Mouse (Mus musculus): ENCODE measurements at regions not wholly inside any gene's neighbourhood (a gene's known extent, or its start where the extent isn't known, plus 50 kb on each side); places are given as distances from the start of the nearest gene placed in this dataset.
"Not testable (repeated sequence)": the region's sequence is repeated elsewhere in the genome, so short reads cannot be mapped to it uniquely, and the experiment has no call there.

DNA sequence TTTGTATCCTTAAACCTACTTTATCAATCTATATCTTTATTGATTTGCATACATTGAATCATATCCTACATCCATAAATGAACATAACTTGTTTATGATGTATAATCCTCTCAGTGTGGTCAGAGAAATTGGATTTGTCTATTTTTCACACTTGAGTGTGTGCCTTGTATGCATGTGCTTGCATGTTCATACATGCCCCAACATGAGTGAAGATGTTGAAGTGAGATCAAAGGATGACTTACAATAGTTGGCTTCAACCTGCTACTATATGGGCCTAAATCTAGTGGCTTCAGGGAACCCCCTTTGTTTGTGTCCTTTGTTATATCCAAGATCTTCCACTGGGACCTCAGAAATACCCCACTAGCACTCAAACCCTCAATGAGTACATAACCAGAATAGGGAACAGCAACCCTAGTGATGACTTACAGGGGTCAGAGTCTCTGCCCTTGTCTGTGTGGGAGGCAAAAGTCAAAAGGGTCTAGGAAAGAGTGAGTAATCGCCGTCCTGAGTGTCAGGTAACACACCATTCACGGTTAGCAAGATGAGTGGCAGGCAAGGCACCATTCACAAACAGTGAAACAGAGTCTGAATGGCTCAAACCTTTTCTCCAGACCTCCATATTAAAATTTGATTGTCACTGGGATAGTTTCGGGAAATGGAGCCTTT is 236.3 kb downstream of the Lpin1 start:
- DNase-seq (ENCODE audit: low spot score in 2 of 2): no peak

DNA sequence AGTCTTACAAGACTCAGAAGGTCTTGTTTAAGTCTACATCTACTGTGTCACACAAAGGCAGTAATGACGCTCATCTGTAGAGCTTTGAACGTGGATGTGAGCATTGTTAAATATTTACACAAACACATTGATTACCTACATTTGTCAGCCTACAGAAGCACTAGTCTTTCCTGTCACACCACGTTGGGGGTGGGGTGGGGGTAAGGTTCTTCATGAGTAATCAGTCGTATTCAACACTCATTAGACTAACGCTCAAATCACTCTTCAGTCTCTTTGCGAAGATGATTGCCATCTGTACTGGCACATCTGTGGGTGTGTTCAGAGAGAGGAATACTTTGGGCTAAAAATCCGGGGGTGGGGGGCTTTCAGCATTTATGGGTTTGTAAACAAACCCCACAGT is 240.7 kb downstream of the Lpin1 start:
- no peak for DNase-seq (ENCODE audit: low spot score in 2 of 2)

DNA sequence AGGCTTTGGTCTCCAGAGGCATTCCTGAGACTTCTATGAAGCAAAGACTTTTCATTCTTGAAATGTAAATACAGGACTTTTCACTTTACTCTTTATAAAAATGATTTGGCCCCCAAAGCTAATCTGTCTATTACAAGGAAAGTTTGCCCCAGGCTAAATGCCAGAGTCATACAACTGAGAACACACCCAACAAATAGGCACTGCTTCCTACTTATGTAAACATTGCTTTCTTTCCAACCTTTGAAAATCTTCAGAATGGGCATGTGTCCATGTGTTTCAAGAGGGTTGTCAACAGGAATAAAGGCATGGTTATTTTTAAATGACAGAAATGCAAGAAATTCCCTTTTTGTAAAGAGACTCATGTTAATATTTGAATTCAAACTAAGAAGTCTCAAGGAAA is 248.4 kb downstream of the Lpin1 start:
- DNase-seq (ENCODE audit: low spot score in 2 of 2): no peak

DNA sequence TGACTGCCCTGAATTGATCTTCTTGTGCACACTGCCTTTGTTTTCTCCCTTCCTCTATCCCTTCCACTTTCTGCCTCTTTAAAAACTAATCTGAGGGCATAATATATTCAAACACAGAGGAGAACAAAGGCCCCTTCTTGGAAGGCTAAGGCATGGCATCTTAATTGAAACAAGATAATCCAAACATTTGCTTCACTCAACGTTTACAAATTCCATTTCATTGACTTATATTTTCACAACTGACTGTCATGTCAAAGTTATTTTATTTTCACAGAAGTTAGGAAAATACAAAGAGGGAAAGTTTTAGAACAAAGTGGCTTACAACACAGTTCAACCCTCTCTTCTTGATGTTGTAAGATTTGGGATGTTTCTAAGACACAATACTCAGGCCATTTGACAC is 251.9 kb downstream of the Lpin1 start:
- DNase-seq (ENCODE audit: low spot score in 2 of 2): no peak

DNA sequence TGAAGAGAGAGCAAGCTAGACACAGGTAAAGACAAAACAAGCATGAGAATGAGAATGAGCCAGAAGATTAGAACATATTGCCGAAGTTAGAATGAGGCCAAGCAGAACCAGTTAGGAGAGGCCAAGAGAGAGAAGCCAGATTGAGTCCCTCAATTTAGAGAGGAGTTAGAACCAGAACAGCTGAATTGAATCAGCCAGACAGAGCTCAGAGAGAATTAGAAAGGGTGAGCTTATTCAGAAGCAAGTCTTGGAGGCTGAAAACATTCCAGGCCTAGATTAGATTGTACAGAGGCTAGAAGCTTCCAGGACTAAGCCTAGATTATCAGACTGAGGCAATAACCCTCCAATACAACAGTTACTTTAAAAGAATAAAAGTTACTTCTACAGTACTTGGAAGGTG is 256.1 kb downstream of the Lpin1 start:
- DNase-seq (ENCODE audit: low spot score in 2 of 2): no peak

DNA sequence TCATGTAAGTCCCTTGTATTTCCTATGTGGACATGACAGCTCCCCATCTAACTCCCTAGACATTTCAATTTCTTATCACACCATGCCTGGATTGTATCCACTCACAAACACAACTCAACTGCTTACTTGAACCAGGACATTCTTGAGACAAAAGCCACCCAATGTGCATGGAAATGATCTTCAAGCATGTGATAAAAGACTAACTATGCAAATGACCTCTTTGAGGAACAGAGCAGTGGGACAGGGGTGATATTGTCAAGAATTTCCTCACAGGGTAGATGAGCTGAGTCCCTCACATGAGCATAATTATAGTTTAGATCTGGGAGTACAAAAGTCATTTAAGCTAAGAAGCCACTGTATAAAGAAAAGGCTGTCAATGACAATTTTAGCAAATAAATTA is 259.0 kb downstream of the Lpin1 start:
- DNase-seq (ENCODE audit: low spot score in 2 of 2): peak; percentile 15 to 23

DNA sequence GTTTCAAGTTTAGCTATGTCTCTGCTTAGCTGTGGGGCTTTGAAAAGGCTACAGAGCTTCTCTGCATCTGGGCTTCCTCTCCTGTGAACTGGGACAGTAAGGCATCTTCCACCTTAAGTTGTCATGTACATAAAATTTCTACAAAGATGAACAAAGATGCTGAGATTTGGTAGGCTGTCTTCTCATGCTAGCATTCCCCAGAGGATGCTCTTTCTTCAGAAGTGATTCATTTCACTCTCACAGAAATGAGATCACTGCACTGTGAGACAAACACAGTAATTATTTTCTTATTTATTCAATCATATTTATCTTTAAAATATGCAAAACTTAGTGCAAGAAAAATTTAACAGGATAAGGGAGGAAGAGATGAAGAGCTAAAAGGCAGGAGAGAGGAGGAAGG is 261.5 kb downstream of the Lpin1 start:
- DNase-seq (ENCODE audit: low spot score in 2 of 2): no peak

DNA sequence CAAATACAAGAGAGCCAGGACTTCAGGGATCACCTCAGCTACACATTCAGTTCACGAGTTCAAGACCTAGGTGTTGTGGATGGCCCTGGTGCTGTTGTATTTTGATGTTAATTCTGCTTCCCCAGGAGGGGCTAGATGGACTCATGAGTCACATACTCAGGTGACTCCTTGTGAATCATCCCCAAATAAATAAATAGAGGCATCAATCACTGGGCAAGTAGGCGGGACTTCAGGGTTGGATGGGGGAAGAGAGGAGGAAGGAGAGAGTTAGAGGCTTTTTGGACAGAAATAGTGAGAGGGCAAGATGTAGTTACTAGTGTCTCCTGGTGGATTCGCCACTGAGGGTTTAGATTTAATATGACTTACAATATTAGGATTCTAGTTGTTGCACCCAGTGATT is 266.7 kb downstream of the Lpin1 start:
- DNase-seq (ENCODE audit: low spot score in 2 of 2): no peak

DNA sequence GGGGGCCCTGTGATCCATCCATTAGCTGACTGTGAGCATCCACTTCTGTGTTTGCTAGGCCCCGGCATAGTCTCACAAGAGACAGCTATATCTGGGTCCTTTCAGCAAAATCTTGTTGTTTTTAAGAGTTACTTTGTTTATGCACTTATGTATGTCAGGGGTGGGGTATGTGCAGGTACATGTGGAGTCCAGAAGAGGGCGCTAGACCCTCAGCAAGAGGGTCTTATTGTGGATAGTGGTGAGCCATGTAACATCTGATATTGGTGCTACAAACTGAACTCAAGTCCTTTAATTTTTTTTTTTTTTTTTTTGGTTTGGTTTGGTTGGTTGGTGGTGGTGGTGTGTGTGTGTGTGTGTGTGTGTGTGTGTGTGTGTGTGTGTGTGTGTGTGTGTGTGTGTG is 268.7 kb downstream of the Lpin1 start:
- not testable (repeated sequence) for DNase-seq (ENCODE audit: low spot score in 2 of 2)

DNA sequence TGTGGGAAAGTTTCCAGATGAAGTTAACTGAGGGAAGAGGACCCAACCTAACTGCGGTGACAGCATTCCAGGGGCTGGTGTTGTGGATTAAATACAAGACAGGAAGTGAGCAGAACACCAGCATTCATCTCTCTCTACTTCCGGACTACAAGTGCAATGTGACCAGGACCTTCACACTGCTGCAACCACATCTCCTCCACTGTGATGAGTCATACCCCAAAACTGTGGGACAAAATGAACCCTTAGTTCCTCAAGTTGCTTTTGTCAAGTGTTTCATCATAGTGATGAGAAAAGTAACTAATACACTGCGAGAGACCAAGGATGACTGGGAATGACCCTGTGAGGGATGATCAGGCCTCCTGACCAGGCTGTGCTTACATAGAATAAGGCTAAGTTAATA is 279.3 kb downstream of the Lpin1 start:
- no peak for DNase-seq (ENCODE audit: low spot score in 2 of 2)

DNA sequence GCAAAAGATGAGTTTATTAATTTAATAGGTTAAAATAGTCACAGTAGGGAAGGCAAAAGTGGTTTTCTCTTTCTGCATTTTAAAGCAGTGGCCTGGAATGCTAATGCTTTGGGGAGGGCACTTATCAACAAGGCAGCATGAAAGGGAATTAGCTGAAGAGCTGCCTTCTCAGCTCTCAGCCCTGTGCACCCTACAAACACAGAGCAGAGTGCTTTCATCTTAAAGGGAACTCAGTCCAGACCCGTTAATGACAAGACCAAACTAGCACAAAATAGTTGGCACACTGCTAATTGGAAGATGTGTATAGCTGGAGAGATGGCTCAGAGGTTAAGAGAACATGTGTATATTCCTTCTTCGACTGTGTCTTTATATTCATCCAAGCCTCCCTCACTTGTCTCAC is 281.6 kb downstream of the Lpin1 start:
- DNase-seq (ENCODE audit: low spot score in 2 of 2): no peak

DNA sequence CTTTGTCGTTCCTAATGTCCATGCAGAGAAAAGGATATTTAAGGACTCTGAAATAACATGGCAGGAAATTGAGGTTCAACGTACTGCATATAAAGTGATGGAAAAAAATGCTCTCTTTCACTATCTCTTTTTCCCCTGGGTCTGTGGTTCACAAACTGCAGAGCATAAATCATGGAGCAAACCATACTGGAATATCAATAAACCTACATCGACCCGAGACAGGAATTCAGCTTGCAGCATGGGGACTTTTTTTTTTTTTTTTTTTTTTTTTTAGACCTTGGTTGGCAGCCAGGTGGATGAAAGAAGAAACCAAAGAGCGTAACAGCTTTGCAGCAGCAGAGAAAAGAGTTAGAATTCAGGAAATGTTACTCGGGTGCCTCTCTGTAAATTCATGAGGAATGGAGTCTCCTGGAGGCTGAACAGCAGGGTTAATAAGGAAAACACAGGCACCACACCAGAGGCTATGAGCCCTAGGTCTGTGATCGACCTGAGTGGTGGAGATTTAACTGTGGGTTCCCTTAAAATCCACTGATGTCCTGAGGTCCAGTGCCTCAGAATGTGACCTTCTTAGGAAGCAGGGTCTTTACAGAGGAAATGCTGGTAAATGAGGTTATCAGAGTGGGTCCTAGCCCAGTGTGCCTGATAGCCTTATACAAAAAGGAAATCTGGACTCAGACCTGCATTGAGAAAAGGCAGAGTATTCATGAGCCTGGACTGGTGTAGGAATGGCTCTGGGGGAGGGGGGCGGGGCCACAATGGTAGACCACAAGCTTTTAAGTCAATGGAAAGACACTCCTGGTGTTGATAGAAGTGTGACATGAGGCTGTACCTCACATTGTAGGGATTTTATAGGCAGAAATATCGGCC is 290.0 kb downstream of the Lpin1 start:
- no peak for DNase-seq (ENCODE audit: low spot score in 2 of 2)

DNA sequence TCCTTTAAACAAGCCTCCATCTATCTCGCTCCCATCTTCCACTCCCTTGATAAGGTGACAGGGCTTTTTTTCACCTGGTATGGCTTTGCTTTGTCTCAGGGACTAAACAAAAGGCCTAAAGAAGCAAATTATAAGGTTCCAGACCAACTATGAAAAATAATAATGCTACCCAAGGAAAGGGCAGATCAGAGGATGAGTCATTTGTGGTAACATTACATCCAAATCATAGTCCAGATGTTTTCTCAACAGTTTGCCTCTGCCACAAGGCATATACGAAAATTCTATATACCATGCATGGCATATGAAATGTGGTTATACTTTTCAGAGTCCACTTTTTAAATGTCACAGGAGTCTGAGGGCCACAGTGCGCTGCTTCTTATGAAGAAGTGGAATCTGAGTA is 302.7 kb downstream of the Lpin1 start:
- DNase-seq (ENCODE audit: low spot score in 2 of 2): no peak

DNA sequence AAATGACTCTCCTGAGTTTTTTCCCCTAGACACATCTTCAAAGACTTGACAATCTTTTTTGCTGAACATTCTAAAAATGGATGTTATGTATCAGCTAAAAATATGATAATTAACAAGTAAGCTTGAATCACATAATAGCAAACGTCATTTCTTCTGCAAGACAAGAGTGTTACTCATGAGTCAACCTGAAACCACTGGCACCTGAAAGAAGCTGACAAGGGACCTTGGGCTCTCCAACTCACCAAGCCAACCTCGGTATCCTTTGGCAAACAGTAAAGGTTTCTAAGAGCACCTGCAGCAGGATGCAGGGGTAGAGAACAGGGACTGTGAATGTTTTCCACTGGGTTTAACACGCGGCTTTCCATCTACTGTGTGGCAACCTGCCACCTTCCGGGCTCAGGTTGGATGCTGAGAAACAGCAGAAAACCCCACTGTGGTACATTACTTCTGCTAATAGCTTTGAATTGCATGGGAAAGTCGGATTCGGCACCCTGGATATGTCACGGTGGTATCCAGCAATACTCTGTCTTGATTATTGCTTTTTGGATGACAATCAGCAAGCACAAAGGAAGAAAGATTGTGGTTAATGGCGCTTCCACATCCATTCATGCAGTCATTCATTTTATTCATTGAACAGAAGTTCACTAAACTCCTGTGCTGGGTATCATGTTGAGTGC is 305.9 kb downstream of the Lpin1 start:
- no peak for DNase-seq (ENCODE audit: low spot score in 2 of 2)

DNA sequence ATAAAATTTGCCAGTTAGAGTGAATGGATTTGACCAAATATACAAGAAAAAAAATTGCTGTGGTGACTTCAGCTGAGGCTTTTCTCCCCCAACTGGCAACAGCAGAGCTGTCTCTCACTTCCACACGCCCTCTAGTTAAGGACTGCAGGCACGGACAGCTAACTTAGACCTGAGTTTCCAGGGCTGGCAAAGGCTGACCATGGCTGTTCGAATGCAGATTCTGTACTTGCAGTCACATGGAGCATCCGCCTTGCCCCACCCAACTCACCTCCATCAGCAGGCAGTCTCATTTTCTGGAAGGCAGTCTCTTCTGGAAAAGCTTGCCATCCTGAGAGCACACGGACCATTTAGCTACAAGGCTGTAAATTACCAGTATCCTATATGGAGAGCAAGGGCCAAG is 325.7 kb downstream of the Lpin1 start:
- DNase-seq (ENCODE audit: low spot score in 2 of 2): no peak

DNA sequence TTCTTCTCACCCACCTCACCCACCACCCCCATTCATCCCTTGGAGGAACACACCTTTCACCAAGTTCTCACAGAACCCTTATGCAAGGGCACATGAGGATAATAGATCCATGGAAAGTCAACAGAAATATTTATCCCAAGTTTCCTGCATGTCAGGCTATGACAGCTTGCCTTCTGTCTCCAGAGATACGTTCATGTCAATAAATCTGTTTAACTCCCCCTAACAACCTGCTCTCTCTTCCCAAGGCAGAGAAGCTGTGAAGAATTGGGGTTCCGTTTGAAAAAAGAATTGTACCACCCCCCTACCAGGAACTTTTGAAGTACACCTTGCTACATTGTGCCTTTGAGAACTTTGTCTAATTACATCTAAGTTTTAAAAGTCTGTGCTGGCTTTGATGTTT is 331.6 kb downstream of the Lpin1 start:
- no peak for DNase-seq (ENCODE audit: low spot score in 2 of 2)

DNA sequence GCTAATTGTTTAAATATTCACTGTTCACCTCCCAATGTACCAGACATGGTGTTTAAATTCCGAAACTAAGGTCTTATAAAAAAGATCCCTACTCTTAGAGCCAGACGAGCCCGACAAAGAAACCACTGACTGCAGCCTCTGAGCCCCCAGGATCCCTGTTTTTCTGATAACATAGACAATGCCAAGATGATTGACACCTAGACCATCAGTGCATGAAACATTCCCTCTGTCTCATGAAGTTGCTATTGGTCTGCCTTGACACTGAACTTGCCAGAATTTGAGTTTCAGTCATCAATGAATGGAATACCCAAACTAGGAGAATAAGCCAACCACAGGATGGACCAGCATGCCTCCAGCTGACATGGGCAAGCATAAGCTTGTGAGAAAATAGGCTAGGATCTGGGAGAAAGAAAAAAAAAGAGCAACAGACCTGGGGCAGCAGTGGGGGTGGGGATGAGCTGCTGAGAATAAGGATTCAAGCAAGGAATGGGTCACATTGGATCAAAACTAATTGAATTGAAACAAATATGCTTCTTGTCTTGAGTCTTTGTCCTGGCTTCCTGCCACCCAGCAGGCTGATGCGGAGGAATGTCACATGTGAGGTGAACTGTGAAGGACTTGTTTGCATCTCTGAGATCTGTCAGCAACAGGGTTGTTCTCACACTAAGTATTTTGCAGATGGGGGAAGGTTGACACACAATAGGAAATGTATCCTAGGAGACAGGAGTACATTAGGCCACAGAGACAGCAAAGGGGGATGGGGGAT is 333.0 kb downstream of the Lpin1 start:
- DNase-seq (ENCODE audit: low spot score in 2 of 2): no peak

DNA sequence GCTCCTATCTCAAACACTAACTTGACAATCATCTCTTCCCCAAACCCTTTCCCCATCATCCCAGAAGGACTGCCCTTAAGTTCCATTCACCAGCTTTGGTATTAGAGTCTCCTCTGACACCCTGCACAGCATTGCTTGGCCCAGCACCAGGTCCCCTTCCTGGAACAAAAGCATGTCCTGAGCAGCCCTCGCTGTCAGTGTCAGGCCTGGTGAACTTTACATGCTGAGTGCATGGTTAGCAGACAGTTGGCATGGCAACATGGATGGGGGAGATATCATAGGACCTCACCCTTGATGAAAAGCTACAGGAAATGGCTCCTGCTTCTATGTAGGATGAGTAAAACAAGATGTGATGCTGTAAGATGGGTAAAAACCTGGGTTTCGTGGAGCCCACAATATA is 333.6 kb downstream of the Lpin1 start:
- no peak for DNase-seq (ENCODE audit: low spot score in 2 of 2)

DNA sequence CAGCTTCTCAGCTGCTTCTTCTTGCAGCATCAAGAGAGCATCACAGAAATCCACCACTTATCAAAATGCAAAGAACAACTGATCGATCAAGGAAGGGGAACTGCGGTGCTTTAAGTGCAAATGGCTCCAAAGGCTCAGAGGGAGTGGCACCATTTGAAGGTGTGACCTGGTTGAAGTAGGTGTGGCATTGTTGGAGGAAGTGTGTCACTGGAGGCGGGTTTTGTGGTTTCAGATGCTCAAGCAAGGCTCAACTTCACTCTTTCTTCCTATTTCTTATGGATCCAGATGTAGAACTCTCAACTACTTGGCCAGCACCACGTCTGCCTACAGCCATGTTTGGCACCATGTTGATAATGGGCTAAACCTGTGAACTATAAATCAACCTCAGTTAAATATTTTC is 334.5 kb downstream of the Lpin1 start:
- DNase-seq (ENCODE audit: low spot score in 2 of 2): peak in 1 of 2 experiments; percentile 3

DNA sequence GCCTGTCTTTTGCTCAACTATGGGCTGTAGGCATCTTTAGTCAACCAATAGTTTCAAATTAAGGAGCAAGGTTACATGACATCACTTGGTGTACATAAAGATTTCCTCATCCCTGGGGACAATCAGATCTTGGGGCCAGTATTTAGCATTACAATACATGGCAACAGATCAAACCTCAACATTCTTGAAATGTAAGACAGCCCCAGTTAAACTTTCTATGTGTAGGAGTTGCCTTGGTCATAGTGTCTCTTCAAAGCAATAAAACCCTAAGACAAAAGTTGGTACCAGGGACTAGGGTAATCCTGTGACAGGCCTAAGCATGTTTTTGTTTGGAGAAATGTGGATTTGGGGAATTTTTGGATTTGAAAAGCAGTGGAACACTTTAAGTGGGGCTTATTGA is 338.3 kb downstream of the Lpin1 start:
- no peak for DNase-seq (ENCODE audit: low spot score in 2 of 2)

DNA sequence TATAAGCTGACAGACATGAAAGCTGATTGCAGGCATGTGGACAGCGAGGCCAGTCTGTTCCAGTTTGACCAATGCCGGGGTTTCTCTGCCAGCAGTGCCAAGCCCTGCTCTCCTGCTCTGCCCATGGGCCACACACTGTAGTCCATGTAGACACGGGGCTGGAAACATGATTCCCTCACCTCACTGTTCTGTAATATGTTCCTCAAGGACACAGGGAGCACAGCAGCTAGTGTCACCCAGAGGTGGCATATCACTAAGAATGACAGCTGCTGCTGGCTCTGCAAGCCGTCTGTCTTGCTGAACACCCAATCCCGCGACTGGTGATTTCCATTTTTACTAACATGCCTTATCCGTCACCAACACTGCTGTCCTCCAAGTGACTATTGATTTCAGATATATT is 339.9 kb downstream of the Lpin1 start:
- DNase-seq (ENCODE audit: low spot score in 2 of 2): no peak

DNA sequence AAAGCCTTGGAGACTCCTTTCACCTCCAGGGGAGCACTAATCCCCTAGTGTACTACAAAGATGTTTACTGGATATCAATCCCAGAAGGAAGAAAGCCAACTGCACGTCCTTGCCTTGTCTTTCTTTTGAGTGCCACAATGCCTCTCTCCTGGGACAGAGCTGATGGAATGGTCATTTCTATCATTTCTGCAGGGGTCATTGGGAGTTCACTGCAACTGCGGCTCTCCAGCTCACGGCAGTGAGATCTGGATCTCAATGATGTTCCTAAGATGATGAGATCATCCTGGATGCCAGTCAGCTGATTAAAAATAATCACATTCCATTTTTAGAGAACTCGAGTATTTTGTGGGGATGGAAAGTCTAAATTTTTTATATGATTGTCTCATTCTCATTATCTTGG is 341.1 kb downstream of the Lpin1 start:
- DNase-seq (ENCODE audit: low spot score in 2 of 2): no peak
